Mouse (Mus musculus) limb, embryonic 14.5 days (tissue): ENCODE data around the gene Setd3. TPM values are rescaled to one million over a fixed set of nuclear protein-coding genes. Genes with fewer than 3 reads are reported as not detected.
"Not testable (repeated sequence)": the region's sequence is repeated elsewhere in the genome, so short reads cannot be mapped to it uniquely, and the experiment has no call there.

Experiments used
- ATAC-seq: fragments of 200-750 bp; cut with Nextera tagmentation; 2 replicates; pipeline ENCODE4 v1.8.0; 2017; ENCODE audit warnings: low read depth, moderate number of reproducible peaks, moderate TSS enrichment; ENCODE audit not compliant: low FRiP score
- DNase-seq: peaks from one replicate; pipeline ENCODE4 v3.0.0-alpha.2; 2015; ENCODE audit warnings: low spot score
- H3K27ac ChIP-seq: fragments of 300-500 bp; sonication (generic); replicated peaks from 2 replicates; pipeline ENCODE4 v1.5.1; 2014; ENCODE audit warnings: low read depth, mild to moderate bottlenecking, low read length, moderate library complexity, mixed read lengths
- H3K27me3 ChIP-seq: fragments of 300-500 bp; sonication (generic); 2 replicates; pipeline ENCODE4 v1.6.1; 2014; ENCODE audit warnings: low read length, mixed read lengths; ENCODE audit not compliant: control insufficient read depth, insufficient read depth
- H3K36me3 ChIP-seq: fragments of 300-500 bp; sonication (generic); 2 replicates; pipeline ENCODE4 v1.6.1; 2014; ENCODE audit warnings: mild to moderate bottlenecking, low read length, moderate library complexity, mixed read lengths; ENCODE audit not compliant: control insufficient read depth, insufficient read depth
- H3K4me1 ChIP-seq: fragments of 300-500 bp; sonication (generic); 2 replicates; pipeline ENCODE4 v1.6.1; 2014; ENCODE audit warnings: antibody characterized with exemption, low read length, mixed read lengths; ENCODE audit not compliant: control insufficient read depth, insufficient read depth
- H3K4me2 ChIP-seq: fragments of 300-500 bp; sonication (generic); replicated peaks from 2 replicates; pipeline ENCODE4 v1.6.1; 2014; ENCODE audit warnings: low read depth, mild to moderate bottlenecking, low read length, moderate library complexity; ENCODE audit not compliant: severe bottlenecking
- H3K4me3 ChIP-seq: fragments of 300-500 bp; sonication (generic); replicated peaks from 2 replicates; pipeline ENCODE4 v1.5.1; 2014; ENCODE audit warnings: low read length
- H3K9ac ChIP-seq: fragments of 300-500 bp; sonication (generic); 2 replicates; pipeline ENCODE4 v1.6.1; 2014; ENCODE audit warnings: mild to moderate bottlenecking, low read depth, low read length, moderate library complexity; ENCODE audit not compliant: severe bottlenecking
- H3K9me3 ChIP-seq: fragments of 300-500 bp; sonication (generic); 2 replicates; pipeline ENCODE4 v1.6.1; 2016; ENCODE audit warnings: low read length; ENCODE audit not compliant: control insufficient read depth
- POLR2A ChIP-seq: fragments of 200-500 bp; IDR thresholded peaks from 2 replicates; pipeline ENCODE4 v1.8.0; 2012; ENCODE audit warnings: inconsistent platforms, mild to moderate bottlenecking, moderate library complexity, borderline replicate concordance; ENCODE audit not compliant: insufficient read depth, insufficient read length; ENCODE audit errors: extremely low read depth
- WGBS: fragments of 180-500 bp; shearing (Covaris S2); extraction: QIAGEN DNeasy Blood & Tissue Kit; methylation state at CpG from one replicate; pipeline ENCODE4 v1.1.7; 2014; 5-methylcytosine and 5-hydroxymethylcytosine counted together
- polyA plus RNA-seq, 2 experiments: library from polyadenylated mRNA; depleted of rRNA in 1 of 2; stranded (reverse) in 1 of 2; unstranded in 1 of 2; fragments of >200 nt; fragmentation: Nextera tagmentation in 1 of 2; extraction: Ambion mirVana in 1 of 2; gene quantifications; 2 replicates each; pipeline versions ENCODE4 v1.2.1 to v1.2.3; 2012 to 2014

Setd3 gene
- polyA plus RNA-seq, 2 experiments, result 62.5 to 76.1 TPM

DNA sequence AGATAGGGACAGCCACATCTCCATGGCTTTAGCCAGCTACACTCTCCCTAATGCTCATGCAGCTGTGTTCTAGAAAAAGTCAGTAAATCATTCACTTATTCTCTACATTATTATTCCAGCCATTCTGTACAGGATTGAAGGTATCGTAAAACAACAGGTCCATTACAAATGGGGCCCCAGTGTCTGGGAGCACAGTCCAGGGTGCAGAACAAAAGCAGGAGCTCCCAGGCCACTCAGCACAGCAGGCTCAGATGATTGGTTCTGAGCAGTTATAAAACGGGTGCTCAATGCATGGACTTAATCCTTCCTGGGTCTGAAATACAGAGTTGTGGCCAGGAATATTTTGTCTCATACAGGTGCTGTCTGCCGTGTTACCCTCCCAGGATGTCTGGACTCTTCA lies 68.4 kb downstream of the Setd3 start:
- H3K36me3 ChIP-seq, result peaks cover 43% of the 10 kb centered on the region
- WGBS, result 55% methylated on average over 3 of the region's 3 CpGs
- H3K9ac ChIP-seq, result no peak overlapping the region
- H3K4me3 ChIP-seq, result no peak overlapping the region
- no peak overlapping the region for H3K27ac ChIP-seq
- no peak for DNase-seq
- TF ChIP-seq POLR2A, result no peak
- H3K9me3 ChIP-seq, result no peaks in the 10 kb centered on the region
- no peak overlapping the region for H3K4me2 ChIP-seq
- H3K27me3 ChIP-seq, result no peaks in the 10 kb centered on the region
- H3K4me1 ChIP-seq, result no peaks in the 10 kb centered on the region
- no peak for ATAC-seq

- Histone ChIP-seq H3K4me2 (no peak overlapping the region), H3K9ac (no peak overlapping the region), H3K9me3 (no peaks in the 10 kb centered on the region), H3K27me3 (no peaks in the 10 kb centered on the region), H3K4me3 (no peak overlapping the region), H3K27ac (no peak overlapping the region), H3K36me3 (peaks cover 42% of the 10 kb centered on the region), H3K4me1 (no peaks in the 10 kb centered on the region)
- WGBS, result 77% methylated on average over 4 of the region's 4 CpGs
- ATAC-seq, result no peak
- DNase-seq, result no peak
- no peak for TF ChIP-seq POLR2A
These were observed 69.4 kb downstream of the Setd3 start for GRCm38 (mm10) chr12:108109732-108110131.

- not testable (repeated sequence) for DNase-seq, H3K27ac ChIP-seq, ATAC-seq, H3K4me3 ChIP-seq, H3K4me2 ChIP-seq, H3K9me3 ChIP-seq, H3K4me1 ChIP-seq, H3K27me3 ChIP-seq, H3K9ac ChIP-seq
- 85% methylated on average over 7 of the region's 7 CpGs for WGBS
- H3K36me3 ChIP-seq, result peaks cover 34% of the 10 kb centered on the region
These were observed 70.5 kb downstream of the Setd3 start for GRCm38 (mm10) chr12:108108591-108108990.

DNA sequence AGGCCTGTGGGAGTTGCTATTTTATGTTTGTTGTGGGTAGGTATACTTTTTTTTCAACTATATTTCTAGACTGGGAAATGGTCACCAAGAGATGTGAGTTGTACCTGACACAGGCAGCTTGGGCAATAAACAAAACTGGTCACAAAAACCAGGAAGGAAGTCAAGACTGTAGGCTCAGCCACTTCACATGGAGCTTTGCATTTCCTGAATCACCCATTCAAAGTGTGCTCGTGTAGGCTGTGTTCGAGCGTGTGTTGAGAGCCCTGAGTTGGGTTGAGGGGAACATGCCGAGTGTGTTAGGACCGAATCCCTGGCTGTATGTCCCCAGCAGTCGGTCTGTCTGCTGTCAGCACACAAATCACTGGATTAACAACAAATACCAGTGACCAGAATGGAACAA lies 75.8 kb downstream of the Setd3 start:
- no peak for TF ChIP-seq POLR2A
- Histone ChIP-seq H3K9me3 (no peaks in the 10 kb centered on the region), H3K4me2 (no peak overlapping the region), H3K27me3 (no peaks in the 10 kb centered on the region), H3K4me1 (no peaks in the 10 kb centered on the region), H3K4me3 (no peak overlapping the region), H3K27ac (no peak overlapping the region), H3K36me3 (peaks cover 14% of the 10 kb centered on the region), H3K9ac (no peak overlapping the region)
- ATAC-seq (no peak), DNase-seq (no peak)
- WGBS, result 25% methylated on average over 6 of the region's 6 CpGs

GRCm38 (mm10) chr12:108102119-108102518 lies 77.0 kb downstream of the Setd3 start:
- no peaks in the 10 kb centered on the region for H3K4me1 ChIP-seq
- DNase-seq, result no peak
- ATAC-seq, result no peak
- H3K9me3 ChIP-seq, result no peaks in the 10 kb centered on the region
- H3K27ac ChIP-seq, result no peak overlapping the region
- WGBS, result 66% methylated on average over 2 of the region's 2 CpGs
- no peak for TF ChIP-seq POLR2A
- no peak overlapping the region for H3K4me2 ChIP-seq
- no peaks in the 10 kb centered on the region for H3K27me3 ChIP-seq
- peaks cover 11% of the 10 kb centered on the region for H3K36me3 ChIP-seq
- H3K9ac ChIP-seq, result no peak overlapping the region
- no peak overlapping the region for H3K4me3 ChIP-seq

DNA sequence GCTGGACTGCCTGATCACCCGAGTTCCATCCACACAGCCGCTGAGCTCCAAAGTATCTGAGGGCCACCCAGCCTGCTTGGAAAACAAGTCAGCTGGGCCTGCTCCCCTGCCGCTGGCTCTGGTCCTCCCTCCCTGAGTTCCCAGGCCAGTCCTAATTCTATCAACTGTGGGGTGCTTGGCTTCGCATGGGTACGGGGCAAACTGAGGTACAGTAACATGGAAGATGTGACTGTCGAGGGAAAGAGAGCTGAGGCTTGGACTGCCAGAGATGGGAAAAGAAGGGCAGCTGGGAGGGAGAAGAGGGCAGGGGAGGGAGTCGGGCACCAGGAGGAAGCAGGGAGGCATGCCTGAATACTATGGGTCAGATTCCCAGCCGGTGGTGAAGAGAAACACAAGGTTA lies 78.9 kb downstream of the Setd3 start:
- no peak for TF ChIP-seq POLR2A
- H3K4me3 ChIP-seq, result no peak overlapping the region
- no peak overlapping the region for H3K4me2 ChIP-seq
- no peak overlapping the region for H3K27ac ChIP-seq
- no peaks in the 10 kb centered on the region for H3K4me1 ChIP-seq
- no peaks in the 10 kb centered on the region for H3K27me3 ChIP-seq
- H3K9me3 ChIP-seq, result no peaks in the 10 kb centered on the region
- no peak for ATAC-seq
- no peak for DNase-seq
- 78% methylated on average over 8 of the region's 8 CpGs for WGBS
- no peak overlapping the region for H3K9ac ChIP-seq
- no peaks in the 10 kb centered on the region for H3K36me3 ChIP-seq
